Mouse (Mus musculus) testis, postnatal 14 days (tissue): ENCODE results near the gene Slc24a4.

Source experiments
- DNase-seq: peaks from one replicate; pipeline ENCODE4 v3.0.0; 2021; ENCODE audit warnings: low spot score

The Slc24a4 gene

DNA sequence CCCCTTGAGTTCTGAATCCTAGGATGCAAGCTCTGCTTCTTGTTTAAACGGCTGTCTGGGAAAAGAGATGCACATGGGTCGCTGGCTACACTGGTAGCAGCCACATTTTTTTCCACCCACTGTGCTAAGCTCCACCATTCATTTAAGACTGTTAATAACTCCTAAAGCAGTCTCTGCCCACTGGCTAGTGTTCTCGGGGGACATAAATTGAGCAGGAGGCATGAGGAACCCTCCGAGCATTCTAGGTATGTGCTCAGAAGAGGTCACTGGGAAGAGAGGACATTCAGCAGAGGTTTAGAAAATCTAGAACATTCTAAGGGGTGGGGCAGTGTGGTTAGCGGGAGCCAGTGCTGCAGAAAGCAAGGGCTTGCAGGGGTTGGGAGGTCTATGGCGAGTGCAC lies 156.8 kb downstream of the Slc24a4 start:
- no peak for DNase-seq

- peak; percentile 48 for DNase-seq
Measured at GRCm38 (mm10) chr12:102285779-102286178, 157.2 kb downstream of the Slc24a4 start.

- peak; percentile 64 for DNase-seq
Measured at GRCm38 (mm10) chr12:102286681-102287414, 158.3 kb downstream of the Slc24a4 start.

GRCm38 (mm10) chr12:102287904-102288602 lies 159.5 kb downstream of the Slc24a4 start:
- DNase-seq: no peak

- DNase-seq: no peak
Measured at GRCm38 (mm10) chr12:102288846-102289245, 160.3 kb downstream of the Slc24a4 start.

DNA sequence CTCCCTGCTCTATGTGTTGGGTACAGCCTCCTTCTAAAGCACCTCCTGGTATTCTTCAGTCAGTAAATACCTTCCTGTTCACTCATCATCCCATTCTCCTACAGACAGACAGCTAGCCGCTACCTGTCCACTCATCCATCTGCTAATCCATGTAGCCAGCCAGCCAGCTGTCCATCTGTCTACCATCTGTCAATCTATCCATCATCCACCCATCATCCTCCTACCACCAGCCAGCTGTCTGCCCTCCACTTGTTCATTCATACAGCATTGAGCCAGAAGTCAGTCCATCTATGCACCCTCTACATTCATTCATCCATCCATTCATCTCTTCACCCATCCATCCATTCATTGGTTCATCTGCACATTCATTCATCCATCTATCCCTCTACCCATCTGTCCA lies 161.0 kb downstream of the Slc24a4 start:
- DNase-seq: no peak

GRCm38 (mm10) chr12:102290662-102291061 lies 162.1 kb downstream of the Slc24a4 start:
- DNase-seq: no peak

GRCm38 (mm10) chr12:102291686-102292085 lies 163.2 kb downstream of the Slc24a4 start:
- DNase-seq: no peak

DNA sequence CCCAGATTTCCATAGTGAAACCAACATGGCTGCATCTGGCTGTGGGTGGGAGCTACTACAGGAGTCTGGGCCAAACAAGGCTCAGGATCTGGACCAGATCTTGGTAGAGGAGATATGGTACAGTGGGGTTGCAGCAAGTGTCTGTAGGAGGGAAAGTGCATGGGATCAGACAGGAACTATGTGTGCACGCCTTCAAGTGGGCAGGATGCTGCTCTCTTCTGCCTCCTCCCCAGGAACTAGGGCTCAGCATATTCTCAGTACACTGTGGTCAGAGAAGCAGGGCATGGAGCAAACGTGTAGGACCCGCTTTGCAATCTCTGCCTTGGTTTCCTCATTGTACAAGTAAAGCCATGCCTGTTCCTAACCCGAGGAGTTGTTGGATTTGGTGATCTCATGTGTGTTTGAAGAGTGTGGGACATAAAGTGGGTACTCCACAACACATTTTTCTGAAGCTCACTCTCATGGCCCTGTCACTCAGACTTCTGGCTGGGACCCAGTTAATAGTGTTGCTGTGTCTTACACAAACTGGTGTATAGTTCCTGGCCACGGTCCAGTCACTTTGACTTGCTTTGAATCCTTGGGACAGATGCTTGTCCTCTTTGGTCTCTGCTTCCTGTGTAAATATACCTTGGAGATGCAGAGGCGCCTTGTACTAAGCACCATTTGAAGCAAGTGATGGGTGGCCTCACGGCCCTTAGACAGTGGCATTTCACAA lies 164.1 kb downstream of the Slc24a4 start:
- no peak for DNase-seq

DNA sequence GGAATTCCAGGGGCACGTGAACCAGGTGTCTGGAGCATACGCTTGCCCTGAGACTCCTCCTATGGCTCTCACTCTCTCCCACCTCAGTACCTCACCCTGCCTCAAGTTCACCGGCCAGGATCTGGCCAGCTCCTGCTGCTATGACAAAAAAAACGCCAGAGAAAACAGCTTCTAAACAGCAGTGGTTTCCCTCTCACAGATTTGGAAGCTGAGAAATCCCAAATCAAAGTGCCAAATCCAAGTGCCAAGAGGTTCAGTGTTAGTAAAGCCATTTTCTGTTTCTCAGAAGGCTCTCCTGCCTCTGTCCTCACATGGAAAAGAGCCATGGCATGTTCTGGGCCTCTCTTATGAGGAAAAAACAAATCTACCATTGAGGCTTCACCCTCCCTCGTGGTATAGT lies 166.1 kb downstream of the Slc24a4 start:
- no peak for DNase-seq

DNA sequence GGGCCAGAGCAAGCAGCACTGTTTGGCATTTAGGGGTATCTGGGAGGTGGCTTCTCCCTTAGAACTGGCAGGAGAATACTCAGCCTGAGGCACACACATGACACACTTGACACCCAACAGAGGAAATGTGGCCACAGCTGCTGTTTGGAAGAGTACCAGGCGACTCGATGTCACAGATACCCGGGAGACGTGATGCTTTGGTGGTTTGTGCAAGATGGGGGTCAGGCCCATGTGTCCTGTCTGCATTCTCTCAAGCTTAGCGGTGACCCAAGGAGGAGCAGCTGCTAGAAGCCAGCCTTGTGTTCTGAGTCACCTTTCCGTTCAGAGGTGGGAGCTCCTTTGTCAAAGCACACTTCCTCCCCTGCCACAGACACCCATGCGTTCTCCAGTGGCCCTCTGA lies 166.7 kb downstream of the Slc24a4 start:
- DNase-seq: no peak

DNA sequence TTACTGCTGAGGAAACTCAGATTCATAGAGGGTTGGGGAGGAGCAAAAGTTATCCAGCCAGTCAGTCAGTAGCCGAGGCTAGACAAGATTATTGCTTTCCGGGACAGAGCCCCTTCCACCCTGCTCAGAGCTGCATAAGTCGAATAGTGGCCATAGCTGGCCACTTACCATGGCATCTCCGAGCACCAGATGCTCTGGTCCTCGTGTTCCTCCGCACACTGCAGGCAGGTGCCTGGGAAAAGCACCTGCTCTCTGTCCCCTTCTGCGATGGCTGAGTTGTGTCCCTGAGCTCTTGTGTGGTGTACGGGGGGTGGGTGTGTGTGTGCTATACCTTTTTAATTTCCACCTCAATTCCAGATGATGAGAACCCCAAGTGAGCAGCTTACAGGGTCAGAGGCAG lies 167.1 kb downstream of the Slc24a4 start:
- no peak for DNase-seq

DNA sequence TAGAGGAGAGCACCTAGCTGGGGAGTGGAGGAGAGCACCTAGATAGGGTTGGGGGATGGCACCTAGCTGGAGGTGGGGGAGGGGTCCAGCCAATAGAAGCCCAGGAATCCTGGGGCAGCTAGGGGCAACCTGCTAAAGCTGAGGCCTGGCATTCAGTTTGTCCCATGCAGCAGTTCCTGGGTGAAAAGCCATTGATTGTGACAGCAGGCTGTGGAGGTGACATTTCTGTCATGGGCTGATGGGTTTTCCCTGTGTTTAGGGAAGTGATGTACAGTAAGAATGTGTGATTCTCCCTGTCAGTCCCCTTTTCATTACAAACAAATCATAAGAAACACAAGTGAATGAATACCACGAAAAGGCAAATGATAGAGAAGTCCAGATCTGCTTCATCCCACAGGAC lies 167.8 kb downstream of the Slc24a4 start:
- DNase-seq: no peak

DNA sequence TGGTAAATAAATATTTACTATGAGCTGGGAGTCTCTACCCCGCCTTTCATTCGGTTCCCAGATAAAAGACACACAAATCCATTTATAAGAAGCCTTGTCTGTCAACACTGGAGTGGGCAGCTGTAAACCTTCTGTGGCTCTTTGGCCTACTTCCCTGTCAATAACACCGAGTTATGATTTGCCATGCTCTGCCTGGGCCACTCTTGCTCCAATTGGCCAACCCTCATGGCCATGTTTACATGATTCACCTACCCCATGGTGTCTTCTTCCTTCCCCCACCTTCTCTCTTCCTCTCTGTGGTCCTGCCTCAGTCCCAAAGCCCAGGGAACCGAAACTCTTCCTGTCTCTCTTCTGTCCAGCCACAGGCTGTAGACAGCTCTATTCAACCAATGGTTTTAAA lies 168.4 kb downstream of the Slc24a4 start:
- no peak for DNase-seq

DNA sequence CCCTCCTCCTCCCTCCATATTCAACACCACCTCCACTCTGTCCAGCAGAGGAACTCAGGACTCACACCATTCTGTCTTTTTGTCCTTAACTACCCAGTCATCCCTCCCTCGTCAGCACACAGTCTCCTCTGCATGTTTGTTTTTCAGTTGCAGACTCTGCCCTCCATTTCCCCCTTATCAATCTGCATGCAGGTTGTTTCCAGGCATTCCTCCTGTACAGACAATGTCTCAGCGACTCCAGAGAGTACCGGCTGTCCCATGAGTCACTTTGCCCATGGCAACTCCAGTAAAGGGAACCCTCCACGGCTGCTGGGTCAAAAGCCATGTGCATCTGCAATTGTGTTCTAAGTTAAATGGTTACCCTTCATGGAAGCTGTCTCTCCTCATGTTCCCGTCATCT lies 170.7 kb downstream of the Slc24a4 start:
- no peak for DNase-seq

DNA sequence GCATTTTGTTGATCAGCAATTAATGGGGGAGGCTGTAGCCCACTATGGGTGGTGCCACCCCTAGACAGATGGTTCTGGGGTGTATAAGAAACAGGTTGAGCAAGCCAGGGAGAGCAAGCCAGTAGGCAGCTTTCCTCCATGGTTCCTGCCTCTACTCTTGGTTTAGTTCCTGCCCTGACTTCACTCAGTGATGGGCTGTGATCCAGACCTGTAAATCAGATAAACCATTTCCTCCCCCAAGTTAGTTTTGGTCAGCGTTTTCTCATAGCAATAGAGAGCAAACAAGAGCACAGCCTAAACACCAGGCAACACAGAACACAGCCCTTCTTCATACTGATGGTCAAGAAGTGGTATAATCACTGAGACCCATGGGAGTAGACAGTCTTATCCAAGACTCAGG lies 173.1 kb downstream of the Slc24a4 start:
- DNase-seq: no peak

GRCm38 (mm10) chr12:102302322-102302721 lies 173.8 kb downstream of the Slc24a4 start:
- no peak for DNase-seq

- DNase-seq: peak; percentile 75
Measured at GRCm38 (mm10) chr12:102302831-102303351, 174.4 kb downstream of the Slc24a4 start.

DNA sequence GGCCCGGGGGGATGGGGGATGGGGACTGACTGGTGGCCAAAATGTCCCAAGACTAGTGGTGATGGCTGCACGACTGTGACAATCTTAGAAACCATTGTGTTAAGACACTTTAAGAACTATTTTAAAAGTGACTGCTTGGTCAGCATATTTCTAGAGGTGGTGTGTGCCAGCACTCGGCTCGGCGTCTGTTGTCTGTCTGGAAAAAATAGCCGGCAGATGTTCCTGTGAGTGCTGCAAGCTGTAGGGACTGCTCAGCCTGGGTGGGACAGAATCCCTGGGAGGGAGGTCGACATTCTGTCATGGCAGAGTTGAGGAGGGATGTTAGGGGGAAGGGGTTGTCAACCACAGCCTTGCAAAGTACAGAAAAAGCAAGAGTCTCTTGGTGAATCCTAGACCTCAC lies 175.3 kb downstream of the Slc24a4 start:
- DNase-seq: no peak

DNA sequence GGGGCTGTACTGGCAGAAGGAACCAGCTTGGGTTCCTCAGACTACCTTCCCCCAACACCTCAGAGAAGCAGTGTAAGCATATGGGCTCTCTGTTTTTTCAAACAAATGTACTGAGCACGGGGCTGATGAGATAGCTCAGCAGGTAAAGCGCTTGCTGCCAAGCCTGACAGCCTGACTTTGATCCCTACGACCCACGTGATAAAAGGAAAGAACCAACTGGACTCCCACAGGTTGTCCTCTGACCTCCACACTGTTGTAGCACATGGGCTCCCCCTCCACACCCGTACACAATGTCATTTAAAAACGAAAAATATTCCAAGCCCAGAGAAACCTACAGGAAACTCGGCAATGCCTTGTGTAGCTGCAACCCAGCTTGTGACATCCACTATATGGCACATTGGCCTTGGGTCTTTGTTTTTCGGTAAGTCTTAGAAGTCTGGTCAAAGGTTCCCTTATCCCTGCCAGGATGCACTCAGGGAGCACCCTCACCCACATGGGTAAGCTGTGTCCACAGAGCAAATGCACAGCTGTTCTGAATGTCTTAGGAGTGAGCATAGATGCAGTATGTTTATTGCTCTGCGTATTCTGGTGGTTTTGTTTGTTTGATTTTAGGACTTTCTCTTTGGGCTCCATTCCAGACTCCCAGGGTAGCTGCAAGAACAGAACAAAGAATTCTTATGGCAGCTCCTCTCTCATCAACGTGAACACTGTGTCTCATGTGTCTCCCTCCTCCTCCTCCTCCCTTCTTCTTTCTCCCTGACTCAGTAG lies 176.7 kb downstream of the Slc24a4 start:
- no peak for DNase-seq

DNA sequence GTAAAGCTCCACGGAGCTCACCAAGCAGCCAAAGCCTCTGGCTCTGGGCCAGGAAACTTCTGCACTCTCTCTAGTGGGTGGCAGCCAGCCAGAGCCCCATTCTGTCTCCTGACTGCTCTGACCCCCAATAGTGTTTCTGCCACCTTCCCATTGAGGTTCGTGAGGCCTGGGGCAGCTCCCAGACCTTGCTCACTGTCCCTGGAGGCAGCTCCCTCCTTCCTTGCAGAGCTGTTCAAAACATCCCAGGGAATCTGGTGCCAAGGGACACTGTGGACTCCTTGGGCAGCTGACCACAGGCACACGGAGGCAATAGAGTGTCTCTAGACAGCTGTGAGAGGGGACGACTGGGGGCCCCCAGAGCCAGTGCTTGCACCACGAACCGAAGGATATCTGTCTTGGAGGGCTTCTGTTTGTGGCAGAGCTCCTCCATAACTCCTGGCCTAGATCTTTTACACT lies 179.5 kb downstream of the Slc24a4 start:
- peak; percentile 64 for DNase-seq

DNA sequence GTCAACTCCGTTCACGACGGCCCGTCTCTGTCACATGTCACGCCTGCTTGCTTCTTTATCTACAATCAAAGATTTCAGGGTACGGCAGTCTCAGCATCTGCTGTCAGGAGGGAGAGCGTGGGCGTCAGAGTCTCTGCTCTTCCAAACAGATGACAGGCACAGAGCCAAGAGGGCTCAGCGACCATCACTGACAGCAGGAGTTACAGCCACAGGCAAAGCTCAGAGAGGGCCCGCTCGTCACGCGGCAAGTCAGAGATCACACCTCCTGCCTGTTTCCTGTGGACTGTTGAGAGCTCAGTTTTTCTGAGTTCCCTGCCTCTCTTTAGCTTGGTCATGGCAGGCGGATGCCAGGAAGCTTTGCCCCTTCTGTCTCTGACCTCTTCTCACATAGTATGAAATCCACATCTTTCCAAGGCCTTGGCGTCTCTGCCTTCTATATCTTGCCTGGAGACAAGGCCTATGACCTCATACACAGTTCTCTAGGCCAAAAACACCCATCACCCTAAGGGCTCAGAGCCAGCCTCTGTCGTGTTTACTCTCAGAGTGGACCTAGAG lies 180.0 kb downstream of the Slc24a4 start:
- DNase-seq: peak; percentile 64
